In genomic region chr4:99304793-99305192, GRCm38 (mm10) we compare ENCODE assay signal across 18 mouse cellular contexts. TPM values are rescaled to one million over a fixed set of nuclear protein-coding genes. Genes with fewer than 3 reads are reported as not detected.
"Had no signal": no experiment of that assay in that cellular context is flagged by ENCODE, and none has a peak within 500 bp of the region (broad histone marks: within the 10 kb centered on the region; RNA-seq: fewer than 3 reads in every experiment).

No protein-coding gene starts in this region.

- H3K9ac ChIP-seq: lung, embryonic 14.5 days; midbrain, embryonic 13.5 days; midbrain, embryonic 15.5 days had no signal

- ATAC-seq: midbrain, embryonic 13.5 days; midbrain, embryonic 15.5 days had no signal

- H3K36me3 ChIP-seq: midbrain, embryonic 10.5 days; midbrain, embryonic 13.5 days; midbrain, embryonic 15.5 days had no signal

- H3K4me3 ChIP-seq: midbrain, embryonic 10.5 days; midbrain, embryonic 13.5 days; midbrain, embryonic 15.5 days; myocyte had no signal

- H3K27me3 ChIP-seq: midbrain, embryonic 13.5 days; midbrain, embryonic 15.5 days had no signal

- H3K4me1 ChIP-seq: midbrain, embryonic 13.5 days; midbrain, embryonic 15.5 days had no signal

- H3K4me2 ChIP-seq: lung, embryonic 14.5 days; midbrain, embryonic 13.5 days; midbrain, embryonic 15.5 days had no signal

- DNase-seq: lung, adult 18-20 months; lung, embryonic 14.5 days; lung, postnatal 10 days; lung, postnatal 4 days; retina, postnatal 1 day; right cerebral cortex, adult 18-20 months; right cerebral cortex, postnatal 25 days; right cerebral cortex, postnatal 4 days; spleen, adult 18-20 months; thymus, adult 18-20 months; thymus, postnatal 14 days; thymus, postnatal 36 days had no signal

- H3K27ac ChIP-seq: midbrain, embryonic 10.5 days; midbrain, embryonic 13.5 days; midbrain, embryonic 15.5 days had no signal

RNA-seq across cellular contexts. Expression of gene Gm12689, which starts 9.1 kb away (rescaled TPM):
- polyA plus RNA-seq: midbrain, embryonic 10.5 days; neural tube, embryonic 11.5 days; thymus, postnatal 0 days had no signal
